Mouse (Mus musculus): ENCODE measurements around the gene H2-T24. TPM values are rescaled to one million over a fixed set of nuclear protein-coding genes. Genes with fewer than 3 reads are reported as not detected.

H2-T24 gene
- polyA plus RNA-seq, 1 experiment from 2014 or later = 3.3 TPM

GRCm38 (mm10) chr17:36028879-36029619 is 8.7 kb upstream of the H2-T24 start:
- H3K9me3 ChIP-seq (ENCODE audit: low read depth, low read length) = no peaks in the 10 kb centered on the region
- H3K4me1 ChIP-seq (ENCODE audit: insufficient read depth) = no peaks in the 10 kb centered on the region
- no peak overlapping the region for H3K27ac ChIP-seq (ENCODE audit: low read depth)
- no peaks in the 10 kb centered on the region; the same call in none of the 2 replicates for H3K27me3 ChIP-seq (ENCODE audit: insufficient read depth, low read length)
- H3K9ac ChIP-seq = no peak overlapping the region
- H3K4me2 ChIP-seq = no peak overlapping the region
- no peak overlapping the region for H3K4me3 ChIP-seq (ENCODE audit: low read depth, low read length)
- ATAC-seq (ENCODE audit: insufficient read depth) (no peak), DNase-seq (no peak)
- H3K36me3 ChIP-seq (ENCODE audit: insufficient read depth) = no peaks in the 10 kb centered on the region
- no peak for TF ChIP-seq CTCF (IDR thresholded peaks at IDR 0.05; ENCODE audit: low read depth)
- 86% methylated on average over 7 of the region's 7 CpGs for WGBS

- Histone ChIP-seq H3K36me3 (ENCODE audit: insufficient read depth) (no peaks in the 10 kb centered on the region), H3K4me1 (ENCODE audit: insufficient read depth) (0 out of 2 replicates have a peak, but pooled peaks cover 9% of the 10 kb centered on the region), H3K4me3 (ENCODE audit: low read depth, low read length) (no peak overlapping the region), H3K27ac (ENCODE audit: low read depth) (no peak overlapping the region), H3K27me3 (ENCODE audit: insufficient read depth, low read length) (no peaks in the 10 kb centered on the region; the same call in none of the 2 replicates), H3K4me2 (no peak overlapping the region), H3K9me3 (ENCODE audit: low read depth, low read length) (no peaks in the 10 kb centered on the region), H3K9ac (no peak overlapping the region)
- DNase-seq (no peak), ATAC-seq (ENCODE audit: insufficient read depth) (no peak)
- 77% methylated on average over 4 of the region's 4 CpGs for WGBS
- no peak for TF ChIP-seq CTCF (IDR thresholded peaks at IDR 0.05; ENCODE audit: low read depth)
Observed at GRCm38 (mm10) chr17:36027663-36028062, 7.3 kb upstream of the H2-T24 start.

- H3K4me1 ChIP-seq (ENCODE audit: insufficient read depth) = 0 out of 2 replicates have a peak, but pooled peaks cover 9% of the 10 kb centered on the region
- no peak for DNase-seq
- ATAC-seq (ENCODE audit: insufficient read depth) = no peak
- no peaks in the 10 kb centered on the region for H3K36me3 ChIP-seq (ENCODE audit: insufficient read depth)
- H3K27me3 ChIP-seq (ENCODE audit: insufficient read depth, low read length) = no peaks in the 10 kb centered on the region
- no peak overlapping the region for H3K4me3 ChIP-seq (ENCODE audit: low read depth, low read length)
- 47% methylated on average over 4 of the region's 4 CpGs for WGBS
- H3K9me3 ChIP-seq (ENCODE audit: low read depth, low read length) = no peaks in the 10 kb centered on the region
- no peak overlapping the region for H3K4me2 ChIP-seq
- H3K27ac ChIP-seq (ENCODE audit: low read depth) = no peak overlapping the region
- H3K9ac ChIP-seq = no peak overlapping the region
- TF ChIP-seq CTCF (IDR thresholded peaks at IDR 0.05; ENCODE audit: low read depth) = no peak
Observed at GRCm38 (mm10) chr17:36025901-36026300, 5.5 kb upstream of the H2-T24 start.

DNA sequence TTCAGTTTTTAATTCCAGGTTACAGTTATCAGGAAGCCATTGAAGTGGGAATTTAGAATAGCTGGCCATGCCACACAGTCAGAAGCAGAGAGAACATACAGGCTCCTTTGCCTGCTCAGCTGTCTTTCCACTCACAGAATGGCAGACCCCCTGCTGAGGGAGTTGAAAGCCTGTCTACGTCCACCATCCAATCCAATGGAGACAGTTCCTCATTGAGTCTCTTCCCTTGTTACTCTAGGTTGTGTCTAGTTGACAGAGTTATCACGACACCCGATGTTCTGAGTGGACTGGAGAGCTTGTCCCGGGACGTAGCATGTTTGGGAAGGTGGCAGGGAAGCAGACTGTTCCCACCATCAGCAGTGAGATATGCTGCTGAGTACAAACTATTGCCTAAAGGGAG is 4.8 kb upstream of the H2-T24 start:
- Histone ChIP-seq H3K4me3 (ENCODE audit: low read depth, low read length) (no peak overlapping the region), H3K9ac (no peak overlapping the region), H3K4me2 (no peak overlapping the region), H3K27ac (ENCODE audit: low read depth) (no peak overlapping the region), H3K9me3 (ENCODE audit: low read depth, low read length) (no peaks in the 10 kb centered on the region), H3K36me3 (ENCODE audit: insufficient read depth) (no peaks in the 10 kb centered on the region), H3K4me1 (ENCODE audit: insufficient read depth) (0 out of 2 replicates have a peak, but pooled peaks cover 12% of the 10 kb centered on the region), H3K27me3 (ENCODE audit: insufficient read depth, low read length) (no peaks in the 10 kb centered on the region)
- DNase-seq = no peak
- no peak for ATAC-seq (ENCODE audit: insufficient read depth)
- 44% methylated on average over 5 of the region's 5 CpGs for WGBS
- no peak for TF ChIP-seq CTCF (IDR thresholded peaks at IDR 0.05; ENCODE audit: low read depth)

- no peaks in the 10 kb centered on the region for H3K9me3 ChIP-seq (ENCODE audit: low read depth, low read length)
- no peak overlapping the region for H3K4me3 ChIP-seq (ENCODE audit: low read depth, low read length)
- H3K27ac ChIP-seq (ENCODE audit: low read depth) = peak overlapping the region; percentile 76
- TF ChIP-seq CTCF (IDR thresholded peaks at IDR 0.05; ENCODE audit: low read depth) = no peak
- ATAC-seq (ENCODE audit: insufficient read depth) = peak; percentile 53; the same call in 1 of the 2 replicates
- 0 out of 2 replicates have a peak, but pooled peaks cover 12% of the 10 kb centered on the region for H3K4me1 ChIP-seq (ENCODE audit: insufficient read depth)
- H3K9ac ChIP-seq = no peak overlapping the region
- H3K4me2 ChIP-seq = no peak overlapping the region
- H3K27me3 ChIP-seq (ENCODE audit: insufficient read depth, low read length) = no peaks in the 10 kb centered on the region
- 48% methylated on average over 9 of the region's 9 CpGs for WGBS
- peak; percentile 34 for DNase-seq
- no peaks in the 10 kb centered on the region for H3K36me3 ChIP-seq (ENCODE audit: insufficient read depth)
Observed at GRCm38 (mm10) chr17:36023710-36024654, 3.6 kb upstream of the H2-T24 start.

DNA sequence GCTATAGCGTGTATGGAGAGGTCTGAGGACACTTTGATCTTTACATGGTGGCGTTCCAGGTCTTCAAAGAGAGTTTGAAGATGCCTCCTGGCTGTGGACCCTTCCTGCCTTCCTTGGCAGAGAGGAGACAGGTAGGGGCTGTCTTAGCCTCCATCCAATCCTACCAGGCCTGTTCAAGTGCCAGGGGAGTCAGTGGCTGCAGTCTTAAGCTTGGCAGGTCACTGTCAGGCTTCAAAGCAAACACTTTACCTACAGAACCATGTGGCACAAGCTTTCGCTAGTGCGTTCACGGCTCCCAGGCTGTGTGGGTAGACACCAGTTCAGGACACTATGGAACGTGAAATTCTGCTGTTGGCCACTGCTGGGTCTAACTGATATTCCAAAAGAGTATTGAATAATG is 2.6 kb upstream of the H2-T24 start:
- ATAC-seq (ENCODE audit: insufficient read depth) = no peak
- Histone ChIP-seq H3K9me3 (ENCODE audit: low read depth, low read length) (no peaks in the 10 kb centered on the region), H3K4me2 (no peak overlapping the region), H3K36me3 (ENCODE audit: insufficient read depth) (no peaks in the 10 kb centered on the region), H3K9ac (no peak overlapping the region), H3K4me3 (ENCODE audit: low read depth, low read length) (no peak overlapping the region), H3K4me1 (ENCODE audit: insufficient read depth) (0 out of 2 replicates have a peak, but pooled peaks cover 12% of the 10 kb centered on the region), H3K27ac (ENCODE audit: low read depth) (peak overlapping the region; percentile 18; the same call in 1 of the 2 replicates), H3K27me3 (ENCODE audit: insufficient read depth, low read length) (no peaks in the 10 kb centered on the region)
- WGBS = 81% methylated on average over 6 of the region's 6 CpGs
- no peak for TF ChIP-seq CTCF (IDR thresholded peaks at IDR 0.05; ENCODE audit: low read depth)
- no peak for DNase-seq

DNA sequence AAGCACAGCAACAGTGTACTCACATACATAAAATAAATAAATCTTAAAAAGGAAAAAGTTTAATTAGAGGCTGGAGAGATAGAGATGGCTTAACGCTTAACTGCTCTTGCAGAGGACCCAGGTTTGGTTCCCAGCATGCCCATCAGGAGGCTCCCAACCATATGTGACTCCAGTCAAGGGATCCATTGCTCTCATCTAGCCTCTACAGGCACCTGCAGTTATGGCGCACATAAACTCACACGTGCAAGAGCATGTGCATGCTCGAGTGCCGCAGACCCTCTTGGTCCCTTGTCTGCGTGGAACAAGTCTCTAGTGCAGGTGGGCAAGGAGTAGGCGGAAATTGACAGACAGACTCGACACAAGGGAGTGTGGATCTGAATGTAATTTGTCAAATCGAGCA is 1.7 kb upstream of the H2-T24 start:
- 0 out of 2 replicates have a peak, but pooled peaks cover 12% of the 10 kb centered on the region for H3K4me1 ChIP-seq (ENCODE audit: insufficient read depth)
- H3K9ac ChIP-seq = no peak overlapping the region
- WGBS = 93% methylated on average over 9 of the region's 9 CpGs
- no peak overlapping the region for H3K4me3 ChIP-seq (ENCODE audit: low read depth, low read length)
- DNase-seq (no peak), ATAC-seq (ENCODE audit: insufficient read depth) (no peak)
- H3K9me3 ChIP-seq (ENCODE audit: low read depth, low read length) = no peaks in the 10 kb centered on the region
- H3K36me3 ChIP-seq (ENCODE audit: insufficient read depth) = no peaks in the 10 kb centered on the region
- no peaks in the 10 kb centered on the region for H3K27me3 ChIP-seq (ENCODE audit: insufficient read depth, low read length)
- H3K27ac ChIP-seq (ENCODE audit: low read depth) = no peak overlapping the region
- H3K4me2 ChIP-seq = no peak overlapping the region
- TF ChIP-seq CTCF (IDR thresholded peaks at IDR 0.05; ENCODE audit: low read depth) = no peak
